Mouse (Mus musculus) bone marrow, adult 2 months (tissue): Measurements from ENCODE around the gene A730009L09Rik.

Experiments
- CTCF ChIP-seq: fragments of 200-500 bp; IDR thresholded peaks from 2 replicates; pipeline ENCODE4 v1.5.1; 2011; ENCODE audit warnings: low read length, control low read depth; ENCODE audit not compliant: control insufficient read depth, insufficient read depth
- POLR2A ChIP-seq: fragments of 200-500 bp; IDR thresholded peaks from 2 replicates; pipeline ENCODE4 v1.6.1; 2011; ENCODE audit warnings: low read depth, mild to moderate bottlenecking, control low read depth, low read length, borderline replicate concordance; ENCODE audit not compliant: control insufficient read depth

DNA sequence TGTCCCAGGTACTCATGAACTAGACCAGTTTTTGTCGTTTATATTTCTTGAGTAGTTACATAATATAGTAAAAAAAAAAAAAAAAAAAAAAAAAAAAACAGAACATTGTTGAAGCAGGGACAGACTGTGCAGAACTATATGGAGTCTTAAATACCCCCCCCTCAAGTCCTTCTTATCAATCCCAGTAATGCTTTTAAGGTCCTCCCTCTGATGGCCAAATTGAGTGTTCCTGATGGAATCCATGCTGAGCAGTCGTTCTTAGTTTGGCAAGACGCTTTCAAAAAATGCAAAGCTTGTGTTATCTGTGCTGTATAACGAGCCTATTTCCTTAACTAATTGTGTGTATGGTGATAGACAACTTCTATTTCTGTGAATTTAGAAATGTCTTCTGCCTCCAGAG, 40.2 kb upstream of the A730009L09Rik start:
- TF ChIP-seq POLR2A = no peak
- TF ChIP-seq CTCF = no peak
